Mouse (Mus musculus): ENCODE measurements at regions not wholly inside any gene's neighbourhood (a gene's known extent, or its start where the extent isn't known, plus 50 kb on each side); places are given as distances from the start of the nearest gene placed in this dataset.

DNA sequence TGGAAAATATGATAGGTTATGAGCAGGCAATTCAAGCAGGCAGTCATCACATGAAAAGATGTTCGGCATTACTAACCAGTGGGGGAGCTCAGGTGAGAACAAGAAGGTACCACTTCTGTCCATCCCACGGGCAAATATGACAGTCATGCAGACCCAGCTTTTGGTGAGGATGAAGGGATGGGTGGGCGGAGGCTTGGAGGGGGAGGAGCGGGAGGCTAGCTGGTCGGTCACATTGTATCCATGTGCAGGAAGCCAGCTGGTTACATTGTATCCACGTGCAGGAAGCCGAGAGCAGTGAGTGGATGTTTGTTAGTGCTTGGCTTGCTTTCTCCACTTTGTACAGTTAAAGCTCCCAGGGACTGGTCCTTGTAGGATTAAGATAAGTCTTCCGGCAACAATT is 196.9 kb downstream of the Plpp3 start:
- TF ChIP-seq CTCF (IDR thresholded peaks at IDR 0.05; ENCODE audit: control insufficient read depth, insufficient read depth, insufficient replicate concordance, low read depth, low read length) = no peak
- Histone ChIP-seq H3K4me3 (ENCODE audit: control insufficient read depth, low read depth, low read length) (no peak overlapping the region), H3K27ac (ENCODE audit: control insufficient read depth, insufficient read depth, low read depth, low read length) (no peak overlapping the region), H3K27me3 (ENCODE audit: control insufficient read depth, insufficient read depth, low read length) (no peaks in the 10 kb centered on the region), H3K4me1 (ENCODE audit: control insufficient read depth, insufficient read depth, low read length) (no peaks in the 10 kb centered on the region), H3K36me3 (ENCODE audit: control insufficient read depth, insufficient read depth, low read length) (no peaks in the 10 kb centered on the region)

DNA sequence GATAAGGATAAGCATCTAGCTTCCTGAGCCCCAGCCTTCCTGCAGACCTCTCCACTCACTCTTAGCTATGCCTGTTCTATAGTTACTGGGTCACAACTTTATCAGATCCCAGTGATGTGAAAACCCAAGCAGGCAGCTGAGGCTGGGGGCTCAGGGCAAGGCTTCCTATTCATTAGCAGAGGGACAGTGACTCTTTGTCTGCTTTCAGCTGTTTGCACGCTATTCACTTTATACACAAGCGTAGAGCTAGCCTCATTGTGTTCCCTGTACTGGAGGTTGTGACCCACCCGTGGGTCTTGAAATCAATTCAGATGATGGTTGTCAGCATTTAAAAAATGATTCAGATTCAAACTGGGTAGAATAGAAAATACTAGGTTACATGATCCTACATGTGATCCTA is 199.5 kb downstream of the Plpp3 start:
- TF ChIP-seq POLR2A (IDR thresholded peaks at IDR 0.05; ENCODE audit: control insufficient read depth, low read depth, low read length) (no peak), CTCF (IDR thresholded peaks at IDR 0.05; ENCODE audit: control insufficient read depth, insufficient read depth, insufficient replicate concordance, low read depth, low read length) (no peak)
- no peaks in the 10 kb centered on the region for H3K36me3 ChIP-seq (ENCODE audit: control insufficient read depth, insufficient read depth, low read length)
- no peaks in the 10 kb centered on the region for H3K4me1 ChIP-seq (ENCODE audit: control insufficient read depth, insufficient read depth, low read length)
- no peak overlapping the region for H3K4me3 ChIP-seq (ENCODE audit: control insufficient read depth, low read depth, low read length)
- H3K27me3 ChIP-seq (ENCODE audit: control insufficient read depth, insufficient read depth, low read length) = no peaks in the 10 kb centered on the region
- H3K27ac ChIP-seq (ENCODE audit: control insufficient read depth, insufficient read depth, low read depth, low read length) = no peak overlapping the region

DNA sequence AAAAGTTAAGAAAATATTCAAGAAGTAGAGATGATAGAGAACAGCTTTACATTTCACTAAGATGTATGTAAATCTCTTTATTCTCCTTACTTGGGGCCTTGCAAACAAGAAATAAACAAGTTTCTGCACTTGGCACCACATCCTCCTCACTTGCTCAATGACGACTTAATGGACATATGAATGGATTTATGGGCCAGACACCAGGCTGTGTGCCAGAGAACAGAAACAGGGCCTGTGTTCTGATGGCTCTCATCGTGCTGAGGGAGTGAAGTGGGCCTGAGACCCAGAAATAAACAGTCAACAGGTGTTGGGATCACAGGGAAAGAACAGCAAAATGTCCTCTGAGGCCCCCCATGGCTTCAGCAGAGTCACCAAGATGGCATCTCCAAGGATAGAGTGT is 201.6 kb downstream of the Plpp3 start:
- Histone ChIP-seq H3K27me3 (ENCODE audit: control insufficient read depth, insufficient read depth, low read length) (no peaks in the 10 kb centered on the region), H3K4me3 (ENCODE audit: control insufficient read depth, low read depth, low read length) (no peak overlapping the region), H3K4me1 (ENCODE audit: control insufficient read depth, insufficient read depth, low read length) (no peaks in the 10 kb centered on the region), H3K36me3 (ENCODE audit: control insufficient read depth, insufficient read depth, low read length) (no peaks in the 10 kb centered on the region), H3K27ac (ENCODE audit: control insufficient read depth, insufficient read depth, low read depth, low read length) (no peak overlapping the region)
- no peak for TF ChIP-seq CTCF (IDR thresholded peaks at IDR 0.05; ENCODE audit: control insufficient read depth, insufficient read depth, insufficient replicate concordance, low read depth, low read length)
- no peak for TF ChIP-seq POLR2A (IDR thresholded peaks at IDR 0.05; ENCODE audit: control insufficient read depth, low read depth, low read length)

DNA sequence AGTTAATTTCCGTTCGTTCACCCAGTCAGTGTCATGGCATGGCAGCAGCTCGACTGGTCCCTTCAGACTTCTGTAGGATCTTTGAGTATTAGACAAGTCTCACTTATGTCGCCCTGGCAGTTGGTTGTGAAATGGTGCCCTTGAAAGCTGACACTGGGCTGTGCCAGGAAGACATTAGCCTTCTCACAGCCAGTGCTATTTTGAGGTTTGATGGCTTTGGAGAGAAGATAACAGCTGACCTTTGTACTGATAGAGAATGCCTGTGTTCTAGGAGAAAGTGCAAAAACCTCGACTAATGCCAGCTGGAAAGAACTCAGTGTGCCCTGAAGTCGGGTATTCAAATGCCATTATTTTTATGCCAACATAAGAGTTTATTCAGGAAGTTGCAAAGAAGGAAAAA is 207.3 kb downstream of the Plpp3 start:
- H3K4me1 ChIP-seq (ENCODE audit: control insufficient read depth, insufficient read depth, low read length) = no peaks in the 10 kb centered on the region
- H3K27me3 ChIP-seq (ENCODE audit: control insufficient read depth, insufficient read depth, low read length) = no peaks in the 10 kb centered on the region
- H3K4me3 ChIP-seq (ENCODE audit: control insufficient read depth, low read depth, low read length) = no peak overlapping the region
- H3K36me3 ChIP-seq (ENCODE audit: control insufficient read depth, insufficient read depth, low read length) = no peaks in the 10 kb centered on the region
- H3K27ac ChIP-seq (ENCODE audit: control insufficient read depth, insufficient read depth, low read depth, low read length) = peak overlapping the region; percentile 75; the same call in 1 of the 2 replicates
- no peak for TF ChIP-seq CTCF (IDR thresholded peaks at IDR 0.05; ENCODE audit: control insufficient read depth, insufficient read depth, insufficient replicate concordance, low read depth, low read length)
- no peak for TF ChIP-seq POLR2A (IDR thresholded peaks at IDR 0.05; ENCODE audit: control insufficient read depth, low read depth, low read length)

DNA sequence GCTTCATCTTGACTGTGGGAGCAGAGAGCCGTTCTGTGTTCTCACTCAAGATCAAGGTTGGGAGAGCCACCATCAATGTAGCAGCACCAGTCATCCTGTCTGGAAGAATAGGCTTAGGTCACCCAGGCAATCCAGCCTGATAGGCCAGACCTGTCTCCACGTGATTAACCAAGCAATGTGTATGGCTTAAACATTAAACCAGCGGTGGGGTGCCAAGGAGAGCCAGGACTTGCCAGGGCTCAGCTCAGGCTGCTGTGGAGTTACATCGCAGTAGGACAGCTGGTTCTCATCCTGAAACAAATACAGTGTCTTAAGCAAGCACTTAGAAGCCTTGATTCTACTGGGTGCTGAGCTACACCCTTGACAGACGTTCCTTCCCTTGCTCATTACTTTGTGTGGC is 207.9 kb downstream of the Plpp3 start:
- TF ChIP-seq POLR2A (IDR thresholded peaks at IDR 0.05; ENCODE audit: control insufficient read depth, low read depth, low read length) (no peak), CTCF (IDR thresholded peaks at IDR 0.05; ENCODE audit: control insufficient read depth, insufficient read depth, insufficient replicate concordance, low read depth, low read length) (no peak)
- Histone ChIP-seq H3K4me1 (ENCODE audit: control insufficient read depth, insufficient read depth, low read length) (no peaks in the 10 kb centered on the region), H3K4me3 (ENCODE audit: control insufficient read depth, low read depth, low read length) (no peak overlapping the region), H3K27me3 (ENCODE audit: control insufficient read depth, insufficient read depth, low read length) (no peaks in the 10 kb centered on the region), H3K27ac (ENCODE audit: control insufficient read depth, insufficient read depth, low read depth, low read length) (peak overlapping the region; percentile 63), H3K36me3 (ENCODE audit: control insufficient read depth, insufficient read depth, low read length) (no peaks in the 10 kb centered on the region)

DNA sequence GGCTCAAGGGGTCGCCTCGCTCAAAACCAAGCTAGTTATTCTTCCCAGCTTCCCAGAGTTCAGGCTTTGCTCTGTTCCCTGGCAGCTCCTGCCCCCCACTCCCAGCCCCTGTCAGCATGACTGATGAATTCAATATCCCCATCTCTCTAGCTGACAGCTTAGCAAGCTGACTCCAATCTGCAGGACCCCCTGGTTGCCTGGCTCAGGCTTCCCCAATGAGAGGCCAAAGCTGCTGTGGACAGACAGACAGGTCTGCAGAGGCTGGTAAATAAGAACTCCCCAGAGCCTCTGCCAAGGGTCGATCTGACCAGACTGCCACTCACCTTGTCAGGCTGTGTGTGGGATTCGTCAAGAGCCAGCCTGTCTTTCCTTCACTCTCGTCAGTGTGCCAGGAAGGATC is 219.4 kb downstream of the Plpp3 start:
- no peaks in the 10 kb centered on the region for H3K4me1 ChIP-seq (ENCODE audit: control insufficient read depth, insufficient read depth, low read length)
- TF ChIP-seq CTCF (IDR thresholded peaks at IDR 0.05; ENCODE audit: control insufficient read depth, insufficient read depth, insufficient replicate concordance, low read depth, low read length) (no peak), POLR2A (IDR thresholded peaks at IDR 0.05; ENCODE audit: control insufficient read depth, low read depth, low read length) (no peak)
- H3K27me3 ChIP-seq (ENCODE audit: control insufficient read depth, insufficient read depth, low read length) = no peaks in the 10 kb centered on the region
- H3K4me3 ChIP-seq (ENCODE audit: control insufficient read depth, low read depth, low read length) = no peak overlapping the region
- H3K27ac ChIP-seq (ENCODE audit: control insufficient read depth, insufficient read depth, low read depth, low read length) = no peak overlapping the region
- no peaks in the 10 kb centered on the region for H3K36me3 ChIP-seq (ENCODE audit: control insufficient read depth, insufficient read depth, low read length)

DNA sequence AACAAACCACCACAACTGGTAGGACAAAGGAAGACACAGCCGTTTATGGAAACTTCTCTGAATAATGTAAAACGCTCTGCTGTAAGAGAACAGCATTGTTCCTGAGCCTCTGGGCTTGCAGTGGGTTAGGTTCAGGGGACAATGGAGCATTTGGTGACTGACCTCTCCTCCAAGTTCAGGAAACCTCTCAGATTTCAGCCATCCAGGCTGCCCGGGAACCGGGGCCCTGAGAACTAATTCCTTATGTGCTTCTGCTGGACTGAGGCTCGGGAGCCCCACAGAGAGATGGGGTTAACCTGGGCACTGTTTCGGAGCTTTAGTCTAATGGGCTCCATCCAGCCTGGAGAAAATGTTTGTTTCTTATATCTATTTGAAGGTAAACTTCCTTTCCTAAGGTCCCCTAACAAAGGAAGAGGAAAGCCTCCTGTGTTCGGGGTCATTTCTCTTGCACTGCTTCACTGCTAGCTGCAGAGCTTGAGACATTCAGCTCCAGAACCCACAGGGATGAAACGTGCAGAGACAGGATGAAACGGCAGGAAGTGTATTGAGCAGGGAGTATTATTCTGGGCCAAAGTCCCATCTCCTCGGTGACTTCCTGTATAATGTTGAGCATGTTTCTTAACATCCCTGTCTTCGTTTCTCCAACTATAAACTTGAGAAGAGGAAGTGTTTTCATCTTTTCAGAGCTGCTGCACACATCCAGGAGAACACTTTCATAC is 220.5 kb downstream of the Plpp3 start:
- TF ChIP-seq POLR2A (IDR thresholded peaks at IDR 0.05; ENCODE audit: control insufficient read depth, low read depth, low read length) (no peak), CTCF (IDR thresholded peaks at IDR 0.05; ENCODE audit: control insufficient read depth, insufficient read depth, insufficient replicate concordance, low read depth, low read length) (no peak)
- Histone ChIP-seq H3K4me1 (ENCODE audit: control insufficient read depth, insufficient read depth, low read length) (no peaks in the 10 kb centered on the region), H3K27ac (ENCODE audit: control insufficient read depth, insufficient read depth, low read depth, low read length) (no peak overlapping the region), H3K36me3 (ENCODE audit: control insufficient read depth, insufficient read depth, low read length) (no peaks in the 10 kb centered on the region), H3K4me3 (ENCODE audit: control insufficient read depth, low read depth, low read length) (no peak overlapping the region), H3K27me3 (ENCODE audit: control insufficient read depth, insufficient read depth, low read length) (no peaks in the 10 kb centered on the region)

DNA sequence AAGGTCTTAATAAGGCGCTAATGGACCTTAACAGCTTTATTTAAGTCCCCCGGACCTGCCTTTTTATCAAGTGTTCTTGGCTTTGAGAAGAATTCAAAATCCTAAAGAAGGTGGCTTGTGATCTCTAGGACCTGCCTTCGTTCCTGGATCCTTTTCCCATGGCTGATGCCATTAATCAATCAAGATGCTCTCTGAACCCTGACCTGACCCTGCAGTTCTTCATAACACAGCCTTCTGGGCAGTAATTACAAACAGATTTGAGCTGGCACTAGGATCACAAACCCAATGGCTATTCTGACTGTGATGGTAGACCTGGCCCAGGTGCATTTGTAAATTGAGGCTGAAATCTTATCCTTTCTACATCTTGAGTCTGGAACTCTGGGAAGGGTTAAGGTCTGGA is 227.7 kb downstream of the Plpp3 start:
- no peak overlapping the region for H3K27ac ChIP-seq (ENCODE audit: control insufficient read depth, insufficient read depth, low read depth, low read length)
- H3K4me3 ChIP-seq (ENCODE audit: control insufficient read depth, low read depth, low read length) = no peak overlapping the region
- no peaks in the 10 kb centered on the region for H3K4me1 ChIP-seq (ENCODE audit: control insufficient read depth, insufficient read depth, low read length)
- H3K36me3 ChIP-seq (ENCODE audit: control insufficient read depth, insufficient read depth, low read length) = no peaks in the 10 kb centered on the region
- no peaks in the 10 kb centered on the region for H3K27me3 ChIP-seq (ENCODE audit: control insufficient read depth, insufficient read depth, low read length)
- TF ChIP-seq POLR2A (IDR thresholded peaks at IDR 0.05; ENCODE audit: control insufficient read depth, low read depth, low read length) (no peak), CTCF (IDR thresholded peaks at IDR 0.05; ENCODE audit: control insufficient read depth, insufficient read depth, insufficient replicate concordance, low read depth, low read length) (no peak)

All from testis, adult 2 months (tissue).